Mouse (Mus musculus): ENCODE results near the gene Klhl29. TPM values are rescaled to one million over a fixed set of nuclear protein-coding genes. Genes with fewer than 3 reads are reported as not detected.

Klhl29 gene
- total and polyA plus RNA-seq, 3 experiments: not detected

- no peak overlapping the region for H3K27ac ChIP-seq (ENCODE audit: control insufficient read depth, low read depth, low read length)
- no peaks in the 10 kb centered on the region for H3K27me3 ChIP-seq (ENCODE audit: control insufficient read depth in 1 of 2, insufficient read depth in 2 of 2, low read length in 2 of 2)
- no peak for DNase-seq (ENCODE audit: low read depth, low spot score)
- H3K79me2 ChIP-seq (ENCODE audit: control insufficient read depth, insufficient read depth, low read length, poor library complexity): no peaks in the 10 kb centered on the region
- no peaks in the 10 kb centered on the region for H3K9me3 ChIP-seq (replicated peaks; ENCODE audit: insufficient read depth, low read length)
- TF ChIP-seq RAD21 (IDR thresholded peaks at IDR 0.05; ENCODE audit: low read depth, low read length) (no peak), CTCF (IDR thresholded peaks at IDR 0.05 in 2 of 3, conservative IDR thresholded peaks at IDR 0.05 in 1 of 3; ENCODE audit: control insufficient read depth in 1 of 3, insufficient read depth in 1 of 3, low read depth in 2 of 3, low read length in 3 of 3, poor library complexity in 1 of 3, severe bottlenecking in 1 of 3) (no peak), CHD1 (IDR thresholded peaks at IDR 0.05; ENCODE audit: low read depth, low read length) (no peak), GATA1 (IDR thresholded peaks at IDR 0.05; ENCODE audit: low read depth, low read length) (no peak), E2F4 (IDR thresholded peaks at IDR 0.05; ENCODE audit: borderline replicate concordance, low read depth, low read length) (no peak), ZC3H11A (IDR thresholded peaks at IDR 0.05; ENCODE audit: low read depth, low read length) (no peak), ELF1 (IDR thresholded peaks at IDR 0.05; ENCODE audit: low read depth, low read length) (no peak), UBTF (IDR thresholded peaks at IDR 0.05; ENCODE audit: borderline replicate concordance, insufficient read depth, low read depth, low read length) (no peak), SMC3 (IDR thresholded peaks at IDR 0.05; ENCODE audit: low read depth, low read length) (no peak), TCF12 (IDR thresholded peaks at IDR 0.05; ENCODE audit: low read depth, low read length) (no peak), USF2 (IDR thresholded peaks at IDR 0.05; ENCODE audit: borderline replicate concordance in 1 of 2, insufficient read depth in 1 of 2, low read depth in 1 of 2, low read length in 2 of 2) (no peak), ZKSCAN1 (IDR thresholded peaks at IDR 0.05; ENCODE audit: low read depth, low read length) (no peak), MXI1 (IDR thresholded peaks at IDR 0.05; ENCODE audit: low read depth, low read length) (no peak), CHD2 (IDR thresholded peaks at IDR 0.05; ENCODE audit: low read length) (no peak), POLR2AphosphoS5 (IDR thresholded peaks at IDR 0.05; ENCODE audit: borderline replicate concordance, low read depth, low read length) (no peak), MEF2A (IDR thresholded peaks at IDR 0.05; ENCODE audit: extremely low read depth, insufficient replicate concordance, low read depth, low read length, poor library complexity, severe bottlenecking) (no peak), EP300 (IDR thresholded peaks at IDR 0.05; ENCODE audit: low read depth in 1 of 2, low read length in 2 of 2) (no peak)
- no peaks in the 10 kb centered on the region for H3K36me3 ChIP-seq (ENCODE audit: control insufficient read depth in 1 of 2, insufficient read depth in 2 of 2, low read length in 2 of 2)
- H3K4me3 ChIP-seq (ENCODE audit: control insufficient read depth in 1 of 2, insufficient read depth in 1 of 2, low read depth in 2 of 2, low read length in 2 of 2): no peak overlapping the region
- H3K4me1 ChIP-seq (ENCODE audit: control insufficient read depth in 1 of 2, insufficient read depth in 2 of 2, low read length in 2 of 2): no peaks in the 10 kb centered on the region
- no peak overlapping the region for H3K9ac ChIP-seq (ENCODE audit: control insufficient read depth, low read depth, low read length, poor library complexity, severe bottlenecking)
Observed at GRCm38 (mm10) chr12:5387112-5387511, 11.6 kb upstream of the Klhl29 start.

GRCm38 (mm10) chr12:5386688-5387087 lies 11.2 kb upstream of the Klhl29 start:
- Histone ChIP-seq H3K9me3 (replicated peaks; ENCODE audit: insufficient read depth, low read length) (no peaks in the 10 kb centered on the region), H3K36me3 (ENCODE audit: control insufficient read depth in 1 of 2, insufficient read depth in 2 of 2, low read length in 2 of 2) (no peaks in the 10 kb centered on the region), H3K4me3 (ENCODE audit: control insufficient read depth in 1 of 2, insufficient read depth in 1 of 2, low read depth in 2 of 2, low read length in 2 of 2) (no peak overlapping the region), H3K4me1 (ENCODE audit: control insufficient read depth in 1 of 2, insufficient read depth in 2 of 2, low read length in 2 of 2) (no peaks in the 10 kb centered on the region), H3K27me3 (ENCODE audit: control insufficient read depth in 1 of 2, insufficient read depth in 2 of 2, low read length in 2 of 2) (no peaks in the 10 kb centered on the region), H3K27ac (ENCODE audit: control insufficient read depth, low read depth, low read length) (no peak overlapping the region), H3K9ac (ENCODE audit: control insufficient read depth, low read depth, low read length, poor library complexity, severe bottlenecking) (no peak overlapping the region), H3K79me2 (ENCODE audit: control insufficient read depth, insufficient read depth, low read length, poor library complexity) (no peaks in the 10 kb centered on the region)
- no peak for DNase-seq (ENCODE audit: low read depth, low spot score)
- TF ChIP-seq EP300 (IDR thresholded peaks at IDR 0.05; ENCODE audit: low read depth in 1 of 2, low read length in 2 of 2) (no peak), TCF12 (IDR thresholded peaks at IDR 0.05; ENCODE audit: low read depth, low read length) (no peak)
